Mouse (Mus musculus) gastrocnemius, adult 2 months (tissue): ENCODE measurements around the gene Eif4a1. TPM values are rescaled to one million over a fixed set of nuclear protein-coding genes. Genes with fewer than 3 reads are reported as not detected.
A peak's percentile ranks its signal among the peaks of the same experiment; 100 is the strongest.
"Not testable (repeated sequence)": the region's sequence is repeated elsewhere in the genome, so short reads cannot be mapped to it uniquely, and the experiment has no call there.

ENCODE experiments used
- DNase-seq: peaks from one replicate; pipeline ENCODE4 v3.0.0; 2022
- H3K27ac ChIP-seq: fragments of 200-600 bp; 2 replicates; pipeline ENCODE4 v1.8.1; 2022; ENCODE audit warnings: mild to moderate bottlenecking
- H3K4me3 ChIP-seq: fragments of 200-600 bp; 2 replicates; pipeline ENCODE4 v1.8.1; 2022; ENCODE audit warnings: mild to moderate bottlenecking, moderate library complexity
- CTCF ChIP-seq: fragments of 200-600 bp; IDR thresholded peaks from 2 replicates; pipeline ENCODE4 v1.8.1; 2022; ENCODE audit warnings: antibody characterized with exemption, mild to moderate bottlenecking, moderate library complexity
- intact Hi-C: fragments of 180-260 bp; cut with DNase I; formaldehyde crosslinking; loops from one replicate; pipeline ENCODE4 v1.15.1; 2025
- microRNA-seq: library from miRNA; unstranded; fragments of <30 nt; microRNA quantifications from one replicate; pipeline ENCODE4 v1.2.0, GENCODE M21; 2021
- total RNA-seq, 2 experiments: library from RNA; stranded (reverse); gene quantifications; 2 replicates each; pipeline ENCODE4 v1.2.3; 2021

Gene Eif4a1
- total RNA-seq, 2 experiments from 2014 or later: 98.0 to 98.5 TPM

DNA sequence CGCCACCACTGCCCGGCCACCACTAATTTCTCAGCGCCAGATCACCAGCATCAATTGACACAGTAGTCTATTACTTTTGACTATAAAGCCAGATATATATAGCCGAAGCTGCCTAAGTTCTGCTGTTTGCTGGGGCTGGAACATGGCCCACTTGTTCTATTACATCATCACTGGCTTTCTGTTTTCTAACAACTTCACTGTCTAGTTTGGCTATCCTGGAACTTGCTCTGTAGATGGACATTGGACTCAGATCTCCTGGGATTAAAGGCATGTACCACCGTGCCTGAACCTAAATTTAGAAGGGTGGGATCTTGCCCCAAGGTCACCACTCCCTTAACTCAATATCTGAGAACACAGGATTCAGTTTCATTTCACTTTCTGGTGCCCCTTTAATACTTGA is 26.4 kb downstream of the Eif4a1 start:
- no peak overlapping the region for H3K4me3 ChIP-seq
- intact Hi-C loops: no loop called here
- TF ChIP-seq CTCF: no peak
- H3K27ac ChIP-seq: no peak overlapping the region
- DNase-seq: no peak

DNA sequence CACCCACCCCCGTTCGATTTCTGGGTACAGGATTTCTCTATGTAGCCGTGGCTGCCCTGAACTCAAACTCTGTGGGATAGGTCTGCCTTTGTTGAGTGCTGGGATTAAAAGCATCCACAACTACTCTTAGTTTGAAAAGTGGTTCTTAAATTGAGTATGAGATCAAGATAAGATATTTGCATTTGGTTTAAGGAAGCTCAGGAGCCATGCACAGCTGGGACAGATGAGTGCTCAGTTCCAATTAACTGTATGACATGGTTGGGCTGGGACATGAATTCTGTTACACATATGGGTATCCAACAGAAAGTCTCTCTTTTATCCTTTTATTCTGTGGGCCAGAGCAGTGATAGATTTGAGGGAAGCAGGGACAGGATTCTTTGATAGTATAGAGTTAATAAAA is 36.8 kb downstream of the Eif4a1 start:
- intact Hi-C loops: no loop called here
- Histone ChIP-seq H3K27ac (no peak overlapping the region), H3K4me3 (0 out of 2 replicates have a peak overlapping the region, but pooled peaks have one; percentile 2)
- no peak for DNase-seq
- no peak for TF ChIP-seq CTCF

DNA sequence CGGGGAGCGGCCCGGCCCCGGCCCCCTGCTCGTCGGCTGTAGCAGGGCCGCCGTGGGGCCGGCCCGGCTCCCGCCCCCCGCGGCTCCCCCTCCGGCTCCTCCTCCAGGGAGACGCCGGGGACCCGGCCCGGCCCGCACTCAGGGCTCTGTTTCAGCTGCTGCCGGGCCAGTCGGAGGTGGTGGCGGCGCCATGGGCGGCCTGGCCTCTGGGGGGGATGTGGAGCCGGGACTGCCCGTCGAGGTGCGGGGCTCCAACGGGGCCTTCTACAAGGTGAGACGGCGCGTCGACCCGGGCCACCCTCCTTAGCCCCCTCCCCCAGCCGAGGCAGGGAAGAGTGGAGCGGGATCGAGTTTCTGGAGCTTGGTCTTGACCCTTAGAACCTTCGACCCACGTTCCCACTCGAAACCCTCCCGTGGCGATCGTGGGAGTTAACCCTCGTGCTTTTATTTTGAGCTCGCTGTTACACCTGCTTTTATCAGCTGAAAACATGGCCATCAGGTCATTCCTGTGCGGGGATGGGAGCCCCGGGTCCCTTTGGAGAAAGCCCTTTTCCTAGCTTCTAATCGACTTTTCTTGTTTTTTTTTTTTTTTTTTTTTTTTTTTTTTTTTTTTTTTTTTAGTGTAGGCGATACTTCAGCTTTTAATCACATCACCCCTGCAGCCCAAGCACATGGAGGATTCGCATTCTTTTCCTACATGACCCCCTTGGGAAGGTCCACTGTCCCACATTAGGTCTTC is 38.9 kb downstream of the Eif4a1 start:
- intact Hi-C loops: no loop called here
- Histone ChIP-seq H3K27ac (peak overlapping the region; percentile 94), H3K4me3 (peak overlapping the region; percentile 97)
- peak; percentile 87 for DNase-seq
- TF ChIP-seq CTCF: no peak

DNA sequence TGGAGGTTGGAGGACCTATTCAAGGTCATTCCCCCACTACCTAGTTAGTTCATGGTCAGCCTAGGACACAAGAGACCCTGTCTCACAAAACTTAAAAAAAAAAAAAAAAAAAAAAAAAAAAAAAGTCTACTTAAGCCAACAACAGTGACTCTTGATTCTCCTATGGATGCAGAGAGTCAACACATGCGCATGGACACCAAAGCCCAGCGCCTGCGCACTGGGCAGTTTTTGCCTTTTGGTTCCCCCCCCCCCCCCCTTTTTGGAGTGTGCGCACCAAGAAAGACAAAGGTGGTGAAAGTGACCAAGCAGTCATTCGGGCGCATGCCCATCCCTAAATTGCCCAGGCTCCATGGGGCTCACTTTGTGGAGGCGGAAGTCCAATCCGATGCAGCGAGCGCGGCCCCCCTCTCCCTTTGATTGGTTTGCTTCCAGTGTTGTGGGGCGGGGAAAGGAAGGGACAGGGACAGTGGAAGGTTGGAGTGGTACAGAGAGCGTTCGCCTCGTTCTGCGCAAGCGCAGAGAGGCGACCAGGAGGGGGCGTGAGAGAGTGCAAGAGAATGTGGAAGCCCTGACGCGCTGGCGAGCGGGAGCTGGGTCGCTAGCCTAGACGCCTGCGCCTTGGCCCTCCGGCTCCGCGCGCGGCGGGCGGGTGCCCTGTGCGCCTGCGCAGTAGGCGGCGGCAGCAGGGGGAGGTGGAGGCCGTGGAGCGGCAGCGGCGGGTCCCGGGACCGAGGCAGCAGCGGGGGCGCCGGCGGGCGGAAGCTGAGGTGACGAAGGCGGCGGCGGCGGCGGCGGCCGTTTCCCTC is 39.7 kb downstream of the Eif4a1 start, which contains the start of gene Fxr2:
Fxr2 (plus strand) TSS at position 707 of the 806 bp plus-strand sequence.
- peak; percentile 100 for DNase-seq
- intact Hi-C loops: no loop called here
- Histone ChIP-seq H3K4me3 (peak within 1 kb of the TSS; percentile 97), H3K27ac (peak within 1 kb of the TSS; percentile 94)
- TF ChIP-seq CTCF: peak; percentile 86

DNA sequence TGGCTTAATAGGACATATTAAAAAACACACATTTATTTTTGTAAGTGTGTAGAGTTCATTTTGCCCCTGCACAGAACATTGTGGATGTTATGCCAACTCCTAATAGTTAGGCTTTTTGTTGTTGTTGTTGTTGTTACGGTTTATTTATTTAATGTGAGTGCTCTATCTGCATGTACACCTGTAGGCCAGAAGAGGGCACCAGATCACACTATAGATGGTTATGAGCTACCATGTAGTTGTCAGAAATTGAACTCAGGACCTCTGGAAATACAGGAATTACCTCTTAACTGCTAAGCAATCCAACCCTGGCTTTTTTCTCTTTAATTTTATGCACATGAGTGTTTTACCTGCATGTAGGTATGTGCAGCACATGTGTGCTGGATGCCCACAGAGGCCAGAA is 42.4 kb downstream of the Eif4a1 start:
- Histone ChIP-seq H3K27ac (no peak overlapping the region), H3K4me3 (no peak overlapping the region)
- intact Hi-C loops: loop anchor here (2.0 kb wide), 1 partner anchor 27 kb away; no protein-coding TSS in a partner anchor
- DNase-seq: no peak
- TF ChIP-seq CTCF: peak; percentile 72

DNA sequence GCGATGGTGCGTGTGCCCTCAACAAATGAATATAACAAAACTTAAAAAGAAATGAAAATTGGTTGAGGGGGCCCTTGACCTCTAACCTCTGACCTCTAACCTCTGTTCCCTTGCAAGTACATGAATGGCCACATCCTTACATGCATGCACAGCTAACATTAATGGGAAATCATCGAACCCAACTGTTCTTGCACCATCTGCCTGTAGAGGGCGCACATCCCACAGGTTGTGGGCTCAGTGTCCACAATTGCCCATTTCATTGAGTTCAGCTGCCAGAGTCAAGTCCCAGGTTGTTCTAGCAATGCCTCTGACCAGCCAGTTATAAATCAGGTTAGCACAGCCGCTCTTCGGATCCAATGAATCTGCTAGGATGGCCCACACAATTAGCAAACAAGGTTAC is 43.9 kb downstream of the Eif4a1 start:
- TF ChIP-seq CTCF: peak; percentile 91
- peak; percentile 77 for DNase-seq
- Histone ChIP-seq H3K4me3 (no peak overlapping the region), H3K27ac (no peak overlapping the region)
- intact Hi-C loops: loop anchor here (2.0 kb wide), 1 partner anchor 29 kb away; no protein-coding TSS in a partner anchor

DNA sequence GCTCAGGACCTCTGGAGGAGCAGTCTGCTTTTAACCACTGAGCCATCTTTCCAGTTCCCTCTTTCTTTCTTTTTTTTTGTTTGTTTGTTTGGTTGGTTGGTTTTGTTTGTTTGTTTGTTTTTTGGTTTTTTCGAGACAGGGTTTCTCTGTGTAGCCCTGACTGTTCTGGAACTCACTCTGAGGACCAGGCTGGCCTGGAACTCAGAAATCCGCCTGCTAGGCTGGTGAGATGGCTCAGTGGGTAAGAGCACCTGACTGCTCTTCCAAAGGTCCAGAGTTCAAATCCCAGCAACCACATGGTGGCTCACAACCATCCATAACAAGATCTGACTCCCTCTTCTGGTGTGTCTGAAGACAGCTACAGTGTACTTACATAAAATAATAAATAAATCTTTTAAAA is 47.9 kb downstream of the Eif4a1 start:
- intact Hi-C loops, H3K27ac ChIP-seq, H3K4me3 ChIP-seq, DNase-seq: not testable (repeated sequence)

DNA sequence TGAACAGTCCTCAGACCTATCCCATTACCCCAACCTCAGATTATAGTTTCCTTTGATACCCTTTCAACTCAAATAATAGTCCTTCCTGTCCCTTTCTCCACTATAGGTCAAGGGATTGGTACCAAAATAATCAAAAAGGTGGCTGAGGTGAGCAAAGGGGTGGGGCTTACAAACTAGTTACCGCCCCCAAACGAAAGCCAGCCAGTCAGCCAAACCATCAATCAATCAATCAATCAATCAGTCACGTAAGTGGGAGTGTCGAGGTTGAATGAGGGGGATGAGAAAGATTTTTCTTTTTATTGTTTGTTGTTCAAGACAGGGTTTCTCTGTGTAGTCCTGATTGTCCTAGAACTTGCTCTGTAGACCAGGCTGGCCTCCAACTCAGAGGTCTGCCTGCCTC is 49.2 kb downstream of the Eif4a1 start:
- no peak for DNase-seq
- peak overlapping the region; percentile 91; the same call in 1 of the 2 replicates for H3K27ac ChIP-seq
- intact Hi-C loops: no loop called here
- TF ChIP-seq CTCF: no peak
- no peak overlapping the region; the same call in 1 of the 2 replicates for H3K4me3 ChIP-seq

DNA sequence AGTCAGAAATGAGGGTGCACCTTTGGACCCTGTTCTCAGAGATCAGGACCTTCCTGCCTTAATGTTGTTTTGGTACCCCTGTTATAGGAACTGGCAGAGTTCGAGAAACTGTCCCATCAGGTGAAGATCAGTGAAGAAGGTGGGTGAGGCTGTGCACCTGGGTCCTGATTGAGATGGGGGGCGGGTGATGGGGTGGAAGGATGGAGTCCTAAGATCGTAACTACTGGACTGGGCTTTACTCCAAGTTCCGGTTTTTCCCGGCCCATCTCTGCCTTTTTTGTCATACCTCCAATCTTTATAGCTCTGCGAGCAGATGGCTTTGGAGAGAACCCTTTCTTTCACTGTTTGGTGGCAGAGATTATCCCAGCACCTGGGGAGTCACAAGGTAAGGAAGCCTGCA is 49.8 kb downstream of the Eif4a1 start:
- Histone ChIP-seq H3K27ac (peak overlapping the region; percentile 91), H3K4me3 (peak overlapping the region; percentile 87)
- TF ChIP-seq CTCF: no peak
- intact Hi-C loops: no loop called here
- DNase-seq: no peak

DNA sequence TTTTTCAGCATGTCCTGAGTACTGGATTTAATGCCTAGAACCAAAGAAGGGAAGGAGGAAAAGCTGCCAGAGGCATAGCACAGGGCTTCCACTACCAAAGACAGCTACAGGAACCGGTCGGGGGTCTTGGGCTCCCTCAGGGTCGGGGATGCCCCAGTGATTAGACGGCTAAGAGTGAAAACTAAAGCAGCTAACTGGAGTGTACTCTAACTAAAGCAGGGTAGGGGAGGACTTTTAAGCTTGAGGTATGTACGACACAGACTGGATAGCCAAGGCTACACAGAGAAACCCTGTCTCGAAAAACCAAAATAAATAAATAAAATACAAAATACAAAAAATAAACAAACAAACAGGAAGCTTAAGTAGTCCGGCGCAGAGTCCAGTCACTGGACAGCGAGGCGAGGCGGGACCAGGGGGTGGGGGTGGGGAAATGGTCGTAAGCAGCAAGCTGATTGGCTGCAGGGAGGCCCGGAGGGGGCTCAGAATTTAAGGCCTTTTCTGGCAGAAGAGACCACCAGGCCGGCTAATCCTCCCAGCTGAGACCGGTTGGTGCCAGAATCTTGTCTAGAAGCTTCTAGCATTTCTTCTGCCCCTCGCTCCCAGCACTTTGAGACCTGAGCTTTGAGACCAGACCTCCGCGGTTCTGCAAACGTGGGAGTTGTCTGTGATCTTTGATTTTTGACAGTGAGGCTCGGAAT is 50.5 kb downstream of the Eif4a1 start, which contains the start of gene Sat2:
Sat2 (plus strand) TSS at position 454 of the 698 bp plus-strand sequence.
- H3K27ac ChIP-seq: peak within 1 kb of the TSS; percentile 91
- intact Hi-C loops: no loop called here
- DNase-seq: peak; percentile 74
- no peak for TF ChIP-seq CTCF
- peak within 1 kb of the TSS; percentile 87 for H3K4me3 ChIP-seq

DNA sequence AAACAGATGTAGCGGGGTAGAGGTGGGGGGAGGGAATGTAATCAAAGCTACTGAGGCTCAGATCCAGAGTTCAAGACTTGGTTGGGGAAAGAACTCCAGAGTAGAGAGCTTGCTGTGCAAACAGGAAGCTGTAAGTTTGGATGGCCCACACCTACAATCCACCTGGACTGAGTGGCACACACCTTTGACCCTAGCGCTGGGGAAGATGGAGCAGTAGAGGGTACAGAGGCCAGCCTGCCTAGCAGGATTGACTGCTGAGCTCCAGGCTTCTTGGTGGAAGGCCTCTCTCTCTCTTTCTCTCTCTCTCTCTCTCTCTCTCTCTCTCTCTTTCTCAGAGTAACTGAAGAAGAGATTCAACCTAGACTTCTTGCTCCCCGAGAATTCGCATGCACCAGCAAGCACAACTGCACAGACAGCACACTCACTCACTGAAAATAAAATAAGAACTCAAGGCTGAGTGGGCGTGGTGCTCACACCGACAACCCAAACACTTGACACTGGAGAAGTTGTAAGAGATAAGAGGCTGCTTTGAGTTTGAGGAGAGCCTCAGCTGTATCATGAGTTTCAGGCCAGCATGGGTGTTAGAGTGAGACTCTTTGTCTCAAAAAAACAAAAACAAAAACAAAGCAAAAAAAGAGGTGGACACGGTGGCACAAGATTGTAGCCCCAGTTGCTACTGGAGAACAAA is 51.7 kb downstream of the Eif4a1 start:
- no peak for DNase-seq
- Histone ChIP-seq H3K4me3 (no peak overlapping the region), H3K27ac (no peak overlapping the region)
- intact Hi-C loops: no loop called here
- no peak for TF ChIP-seq CTCF

DNA sequence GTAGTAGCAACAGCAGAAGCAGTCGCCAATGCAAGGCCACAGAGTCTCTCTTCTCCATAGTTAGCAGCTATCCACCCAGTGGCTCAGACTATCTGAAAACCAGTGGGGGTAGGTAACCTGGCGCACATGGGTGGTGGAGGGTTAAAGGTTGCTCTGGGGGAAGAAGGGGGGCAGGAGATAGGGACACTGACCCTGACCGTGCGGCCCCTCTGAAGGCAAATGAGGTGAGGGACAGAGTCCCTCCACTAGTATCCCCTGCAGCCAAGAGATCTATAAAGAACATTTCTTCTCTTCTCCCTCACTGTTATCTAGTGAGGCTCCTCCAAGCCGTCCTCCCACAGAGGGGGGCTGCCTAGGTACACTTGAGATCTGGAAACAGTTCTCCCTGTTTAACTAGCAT is 54.4 kb downstream of the Eif4a1 start, which contains the start of gene Shbg:
Shbg (minus strand) TSS at position 101 of the 400 bp plus-strand sequence.
- DNase-seq: no peak
- Histone ChIP-seq H3K4me3 (no peak within 1 kb of the TSS), H3K27ac (peak within 1 kb of the TSS; percentile 65)
- intact Hi-C loops: no loop called here
- no peak for TF ChIP-seq CTCF

Small RNAs within 50 kb of the gene (microRNA-seq; reads per million reads assigned to microRNA genes)
- gene Mir1934 (not detected), gene Mir467f (not detected)

Other genes starting within 250 kb of the Eif4a1 start
- gene Dnah2, start 123.3 kb downstream of the Eif4a1 start, total RNA-seq: under 1 TPM; 0.05 to 0.25 TPM
- under 1 TPM; 0.47 to 0.48 TPM for gene Efnb3, start 112.2 kb downstream of the Eif4a1 start, total RNA-seq
- gene Wrap53, start 92.2 kb downstream of the Eif4a1 start, total RNA-seq: 1 to 10 TPM; 3.2 to 3.4 TPM
- 10 to 100 TPM; 12.9 to 16.5 TPM for gene Trp53, start 92.1 kb downstream of the Eif4a1 start, total RNA-seq
- 100 to 1,000 TPM; 271 to 389 TPM for gene Atp1b2, start 66.5 kb downstream of the Eif4a1 start, total RNA-seq
- not detected for gene Shbg, start 54.5 kb downstream of the Eif4a1 start, total RNA-seq
- 1 to 10 TPM; 2.6 to 3.2 TPM for gene Sat2, start 50.4 kb downstream of the Eif4a1 start, total RNA-seq
- gene Fxr2, start 39.4 kb downstream of the Eif4a1 start, total RNA-seq: 100 to 1,000 TPM in 1 of 2 experiments, 10 to 100 TPM in 1; 90.6 to 104 TPM
- not detected for gene Sox15, start 17.1 kb downstream of the Eif4a1 start, total RNA-seq
- 1 to 10 TPM; 8.6 to 9.7 TPM for gene Mpdu1, start 9.8 kb downstream of the Eif4a1 start, total RNA-seq
- 1 to 10 TPM; 1.7 to 3.2 TPM for gene Cd68, start 6.3 kb downstream of the Eif4a1 start, total RNA-seq
- gene Senp3, start 9.7 kb upstream of the Eif4a1 start, total RNA-seq: 10 to 100 TPM; 25.4 to 28.1 TPM
- 1 to 10 TPM in 1 of 2 experiments, under 1 TPM in 1; 0.64 to 1.1 TPM for gene Tnfsf13, start 13.4 kb upstream of the Eif4a1 start, total RNA-seq
- gene Tnfsf12, start 23.4 kb upstream of the Eif4a1 start, total RNA-seq: 10 to 100 TPM in 1 of 2 experiments, 1 to 10 TPM in 1; 6.5 to 10.6 TPM
- gene Tnfsfm13, start 23.7 kb upstream of the Eif4a1 start, total RNA-seq: 1 to 10 TPM; 1.2 to 1.9 TPM
- 10 to 100 TPM; 26.9 to 35.4 TPM for gene Polr2a, start 86.2 kb upstream of the Eif4a1 start, total RNA-seq
- not detected for gene Slc35g3, start 89.5 kb upstream of the Eif4a1 start, total RNA-seq
- 10 to 100 TPM; 29.3 to 35.9 TPM for gene Zbtb4, start 93.5 kb upstream of the Eif4a1 start, total RNA-seq
- gene Chrnb1, start 123.5 kb upstream of the Eif4a1 start, total RNA-seq: 10 to 100 TPM; 23.2 to 26.3 TPM
- 1 to 10 TPM; 3.9 to 4.7 TPM for gene Fgf11, start 129.4 kb upstream of the Eif4a1 start, total RNA-seq
- under 1 TPM; 0.20 to 0.41 TPM for gene Tmem102, start 133.2 kb upstream of the Eif4a1 start, total RNA-seq
- not detected for gene Gm39566, start 142.9 kb upstream of the Eif4a1 start, total RNA-seq
- gene Spem2, start 146.0 kb upstream of the Eif4a1 start, total RNA-seq: not detected
- gene Spem1, start 149.8 kb upstream of the Eif4a1 start, total RNA-seq: not detected
- 1 to 10 TPM; 2.3 to 2.7 TPM for gene Nlgn2, start 165.4 kb upstream of the Eif4a1 start, total RNA-seq
- gene Tmem256, start 166.1 kb upstream of the Eif4a1 start, total RNA-seq: 100 to 1,000 TPM; 144 to 165 TPM
- gene Plscr3, start 174.0 kb upstream of the Eif4a1 start, total RNA-seq: 10 to 100 TPM in 1 of 2 experiments, 1 to 10 TPM in 1; 9.6 to 13.0 TPM
- under 1 TPM in 1 of 2 experiments, not detected in 1; 0.11 TPM for gene Tnk1, start 186.3 kb upstream of the Eif4a1 start, total RNA-seq
- not detected for gene Tmem95, start 205.6 kb upstream of the Eif4a1 start, total RNA-seq
- gene Kctd11, start 209.0 kb upstream of the Eif4a1 start, total RNA-seq: 1 to 10 TPM; 1.3 to 1.7 TPM
- under 1 TPM in 1 of 2 experiments, not detected in 1; 0.08 TPM for gene Acap1, start 223.1 kb upstream of the Eif4a1 start, total RNA-seq
- under 1 TPM in 1 of 2 experiments, not detected in 1; 0.33 TPM for gene 2810408A11Rik, start 228.6 kb upstream of the Eif4a1 start, total RNA-seq
- 10 to 100 TPM; 25.2 to 33.5 TPM for gene Neurl4, start 228.6 kb upstream of the Eif4a1 start, total RNA-seq
- 10 to 100 TPM; 47.1 to 49.6 TPM for gene Gps2, start 241.5 kb upstream of the Eif4a1 start, total RNA-seq
- 100 to 1,000 TPM; 413 to 433 TPM for gene Eif5a, start 249.5 kb upstream of the Eif4a1 start, total RNA-seq